ENCODE assay signal across 8 mouse cellular contexts in the genomic region with DNA sequence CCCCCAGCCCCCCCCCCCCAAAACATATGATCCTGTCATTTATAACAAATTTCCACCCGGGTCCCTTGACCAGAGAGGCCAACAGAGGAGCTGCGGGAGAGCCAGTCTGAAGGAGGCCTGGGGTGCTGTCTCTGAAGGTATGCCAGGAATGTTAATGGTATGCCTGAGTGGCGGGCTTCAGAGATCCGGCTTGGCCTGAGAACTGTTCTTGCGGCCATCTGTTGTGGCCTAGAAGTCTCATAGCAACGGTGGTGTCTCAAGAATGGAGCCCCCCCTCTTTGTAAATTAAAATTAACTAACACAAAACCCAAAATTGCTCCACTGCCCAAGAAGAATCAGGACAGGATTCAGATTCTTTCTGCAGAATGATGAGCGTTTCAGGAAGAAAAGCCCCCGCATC.
DNase-seq lines count a peak whose midpoint lies in the region; ATAC-seq and TF ChIP-seq lines count a peak whose summit lies in the region.

No protein-coding gene starts in this region.

- peak; percentile 48 to 67 for DNase-seq in right cerebral cortex, postnatal 10 days (ENCODE audit: low spot score in 2 of 2)
- DNase-seq in right cerebral cortex, postnatal 36 days (ENCODE audit: low spot score in 2 of 2): no peak
- peak; percentile 13 for DNase-seq in forebrain, postnatal 0 days
- peak; percentile 64 to 78 for DNase-seq in kidney, postnatal 4 days
- no peak for DNase-seq in adrenal gland, postnatal 36 days
- DNase-seq in layer of hippocampus, postnatal 14 days (ENCODE audit: low spot score in 2 of 2): no peak
- DNase-seq in MN1 (ENCODE audit: low spot score): no peak

- no peak overlapping the region for H3K4me2 ChIP-seq in forebrain, postnatal 0 days (ENCODE audit: low read depth)
- H3K4me2 ChIP-seq in stomach, embryonic 15.5 days: no peak overlapping the region

- 0 out of 2 replicates have a peak, but pooled peaks have one; percentile 32 for ATAC-seq in forebrain, postnatal 0 days
- no peak for ATAC-seq in stomach, embryonic 15.5 days (ENCODE audit: insufficient read depth, low FRiP score, low read depth)

- H3K27ac ChIP-seq in forebrain, postnatal 0 days (ENCODE audit: low read depth, low read length): no peak overlapping the region
- H3K27ac ChIP-seq in stomach, embryonic 15.5 days: peak overlapping the region; percentile 32; the same call in 1 of the 2 replicates

- H3K9me3 ChIP-seq in forebrain, postnatal 0 days (ENCODE audit: low read length): no peaks in the 10 kb centered on the region
- no peaks in the 10 kb centered on the region for H3K9me3 ChIP-seq in stomach, embryonic 15.5 days

- no peak overlapping the region for H3K9ac ChIP-seq in forebrain, postnatal 0 days
- no peak overlapping the region for H3K9ac ChIP-seq in stomach, embryonic 15.5 days

- H3K27me3 ChIP-seq in forebrain, postnatal 0 days (ENCODE audit: insufficient read depth, low read length): no peaks in the 10 kb centered on the region
- no peaks in the 10 kb centered on the region for H3K27me3 ChIP-seq in stomach, embryonic 15.5 days (replicated peaks)

- TF ChIP-seq CTCF in forebrain, postnatal 0 days (IDR thresholded peaks at IDR 0.05; ENCODE audit: low read depth): no peak

- peaks cover 4% of the 10 kb centered on the region; the same call in 1 of the 2 replicates for H3K4me1 ChIP-seq in forebrain, postnatal 0 days (ENCODE audit: insufficient read depth)
- H3K4me1 ChIP-seq in stomach, embryonic 15.5 days: peaks cover 18% of the 10 kb centered on the region

- 4% methylated on average over 8 of the region's 8 CpGs for WGBS in forebrain, postnatal 0 days
- 22% methylated on average over 8 of the region's 8 CpGs for WGBS in stomach, embryonic 15.5 days

- H3K4me3 ChIP-seq in forebrain, postnatal 0 days (ENCODE audit: low read depth, low read length): no peak overlapping the region
- H3K4me3 ChIP-seq in stomach, embryonic 15.5 days (replicated peaks): no peak overlapping the region

- no peaks in the 10 kb centered on the region for H3K36me3 ChIP-seq in forebrain, postnatal 0 days (ENCODE audit: insufficient read depth)
- no peaks in the 10 kb centered on the region for H3K36me3 ChIP-seq in stomach, embryonic 15.5 days

Comparison
In these comparisons a context has a peak if more than half of its experiments do, and no peak if none do; other contexts are left out.
1. DNase-seq: peak in right cerebral cortex, postnatal 10 days (2 of 2), forebrain, postnatal 0 days (single experiment) and kidney, postnatal 4 days (2 of 2); none in right cerebral cortex, postnatal 36 days (0 of 2), adrenal gland, postnatal 36 days (0 of 2), layer of hippocampus, postnatal 14 days (0 of 2) and MN1 (single experiment).